Mouse (Mus musculus) activated CD4-positive, CD25-positive, alpha-beta regulatory T cell (primary cell): ENCODE data around the gene Nipa1. TPM values are rescaled to one million over a fixed set of nuclear protein-coding genes. Genes with fewer than 3 reads are reported as not detected.

Experiments
- polyA plus RNA-seq, 2 experiments: library from polyadenylated mRNA; unstranded; fragments of 100-300 nt; shearing (Covaris generic); gene quantifications; one replicate each; pipeline ENCODE4 v1.2.1; 2017

Nipa1 gene
- polyA plus RNA-seq, result under 1 TPM; 0.68 to 0.83 TPM

GRCm38 (mm10) chr7:56019930-56020253, at the start of gene Nipa1:
Gene Nipa1 (minus strand): TSS chr7:56019954.

GRCm38 (mm10) chr7:56049831-56050321, 30.1 kb upstream of the Nipa1 start, which contains the start of gene Herc2:
Gene Herc2 (plus strand): TSS chr7:56050196.

GRCm38 (mm10) chr7:55962004-55962908, 57.5 kb downstream of the Nipa1 start, which contains the start of gene Nipa2:
Gene Nipa2 (minus strand): TSS chr7:55962476.

Other genes with a start within 250 kb of the Nipa1 start
- 10 to 100 TPM; 31.4 to 34.4 TPM for gene Tubgcp5, start 225.8 kb downstream of the Nipa1 start, polyA plus RNA-seq
- gene Cyfip1, start 178.2 kb downstream of the Nipa1 start, polyA plus RNA-seq, result 10 to 100 TPM; 25.2 to 69.7 TPM
- 10 to 100 TPM; 45.1 to 52.3 TPM for gene Nipa2, start 57.5 kb downstream of the Nipa1 start, polyA plus RNA-seq
- gene Herc2, start 30.2 kb upstream of the Nipa1 start, polyA plus RNA-seq, result 10 to 100 TPM; 27.7 to 27.8 TPM
- gene Oca2, start 219.8 kb upstream of the Nipa1 start, polyA plus RNA-seq, result under 1 TPM in 1 of 2 experiments, not detected in 1; 0.09 TPM